Mouse (Mus musculus): ENCODE measurements around the gene 1700034J05Rik. TPM values are rescaled to one million over a fixed set of nuclear protein-coding genes. Genes with fewer than 3 reads are reported as not detected.

The 1700034J05Rik gene
- not detected for total RNA-seq (2021)
- long read RNA-seq, experiment 1 = 0 reads
- long read RNA-seq, experiment 2 = 0 reads

GRCm38 (mm10) chr6:146954258-146954657, at the start of gene 1700034J05Rik:
Gene 1700034J05Rik, minus strand, starts transcription at chr6:146954422.
- intact Hi-C loops (cut with DNase I) = no loop called here
- Histone ChIP-seq H3K4me3 (no peak within 1 kb of the TSS), H3K27ac (peak within 1 kb of the TSS; percentile 32; the same call in 1 of the 2 replicates)
- DNase-seq (ENCODE audit: extremely low spot score in 1 of 2, low spot score in 2 of 2) = no peak
- TF ChIP-seq CTCF (IDR thresholded peaks at IDR 0.05) = no peak

- no peak for DNase-seq (ENCODE audit: extremely low spot score in 1 of 2, low spot score in 2 of 2)
- intact Hi-C loops (cut with DNase I) = loop anchor here (10.0 kb wide), 1 partner anchor 955 kb away; no protein-coding TSS in a partner anchor
- peak overlapping the region; percentile 42; the same call in 1 of the 2 replicates for H3K27ac ChIP-seq
- TF ChIP-seq CTCF (IDR thresholded peaks at IDR 0.05) = no peak
- no peak overlapping the region for H3K4me3 ChIP-seq
Measured at GRCm38 (mm10) chr6:146999755-147000154, 45.5 kb upstream of the 1700034J05Rik start.

- peak in 1 of 2 experiments; percentile 33 for DNase-seq (ENCODE audit: extremely low spot score in 1 of 2, low spot score in 2 of 2)
- Histone ChIP-seq H3K27ac (peak overlapping the region; percentile 42; the same call in 1 of the 2 replicates), H3K4me3 (no peak overlapping the region)
- no peak; the same call in 1 of the 2 replicates for TF ChIP-seq CTCF (IDR thresholded peaks at IDR 0.05)
- intact Hi-C loops (cut with DNase I) = no loop called here
Measured at GRCm38 (mm10) chr6:146999302-146999701, 45.1 kb upstream of the 1700034J05Rik start.

GRCm38 (mm10) chr6:146998710-146999109, 44.5 kb upstream of the 1700034J05Rik start:
- DNase-seq (ENCODE audit: extremely low spot score in 1 of 2, low spot score in 2 of 2) = no peak

GRCm38 (mm10) chr6:146997006-146997405, 42.8 kb upstream of the 1700034J05Rik start:
- no peak overlapping the region for H3K27ac ChIP-seq
- TF ChIP-seq CTCF (IDR thresholded peaks at IDR 0.05) = no peak
- intact Hi-C loops (cut with DNase I) = no loop called here
- H3K4me3 ChIP-seq = no peak overlapping the region
- DNase-seq (ENCODE audit: extremely low spot score in 1 of 2, low spot score in 2 of 2) = no peak

More at GRCm38 (mm10) chr6:146998710-146999109, 44.5 kb upstream of the 1700034J05Rik start:
- intact Hi-C loops (cut with DNase I) = no loop called here
- Histone ChIP-seq H3K27ac (peak overlapping the region; percentile 16; the same call in 1 of the 2 replicates), H3K4me3 (no peak overlapping the region)
- TF ChIP-seq CTCF (IDR thresholded peaks at IDR 0.05) = no peak

GRCm38 (mm10) chr6:146995878-146996277, 41.7 kb upstream of the 1700034J05Rik start:
- no peak for TF ChIP-seq CTCF (IDR thresholded peaks at IDR 0.05)
- DNase-seq (ENCODE audit: extremely low spot score in 1 of 2, low spot score in 2 of 2) = no peak
- Histone ChIP-seq H3K4me3 (no peak overlapping the region), H3K27ac (no peak overlapping the region)
- intact Hi-C loops (cut with DNase I) = loop anchor here (2.0 kb wide), 2 partner anchors 161 to 171 kb away; no protein-coding TSS in a partner anchor

- no peak for DNase-seq (ENCODE audit: extremely low spot score in 1 of 2, low spot score in 2 of 2)
- no peak overlapping the region for H3K27ac ChIP-seq
- intact Hi-C loops (cut with DNase I) = loop anchor here (2.0 kb wide), 2 partner anchors 161 to 171 kb away; no protein-coding TSS in a partner anchor
- H3K4me3 ChIP-seq = no peak overlapping the region
- no peak for TF ChIP-seq CTCF (IDR thresholded peaks at IDR 0.05)
Measured at GRCm38 (mm10) chr6:146995391-146995790, 41.2 kb upstream of the 1700034J05Rik start.

GRCm38 (mm10) chr6:146994236-146994635, 40.0 kb upstream of the 1700034J05Rik start:
- intact Hi-C loops (cut with DNase I) = loop anchor here (2.0 kb wide), 2 partner anchors 159 to 169 kb away; no protein-coding TSS in a partner anchor
- Histone ChIP-seq H3K4me3 (no peak overlapping the region), H3K27ac (no peak overlapping the region)
- DNase-seq (ENCODE audit: extremely low spot score in 1 of 2, low spot score in 2 of 2) = peak; percentile 53 to 65
- TF ChIP-seq CTCF (IDR thresholded peaks at IDR 0.05) = peak; percentile 86

- no peak for TF ChIP-seq CTCF (IDR thresholded peaks at IDR 0.05)
- intact Hi-C loops (cut with DNase I) = loop anchor here (2.0 to 10.0 kb wide), 2 partner anchors 108 to 340 kb away; partner anchors contain the start of genes Med21 and Tm7sf3
- no peak for DNase-seq (ENCODE audit: extremely low spot score in 1 of 2, low spot score in 2 of 2)
- H3K27ac ChIP-seq = peak overlapping the region; percentile 57; the same call in 1 of the 2 replicates
- H3K4me3 ChIP-seq = no peak overlapping the region
Measured at GRCm38 (mm10) chr6:146984569-146984968, 30.3 kb upstream of the 1700034J05Rik start.

GRCm38 (mm10) chr6:146981249-146981835, 27.1 kb upstream of the 1700034J05Rik start:
- no peak for DNase-seq (ENCODE audit: extremely low spot score in 1 of 2, low spot score in 2 of 2)
- Histone ChIP-seq H3K27ac (no peak overlapping the region), H3K4me3 (no peak overlapping the region)
- TF ChIP-seq CTCF (IDR thresholded peaks at IDR 0.05) = no peak
- intact Hi-C loops (cut with DNase I) = loop anchor here (10.0 kb wide), 1 partner anchor 337 kb away; the partner anchor contains the start of genes Med21 and Tm7sf3

- DNase-seq (ENCODE audit: extremely low spot score in 1 of 2, low spot score in 2 of 2) = no peak
- no peak for TF ChIP-seq CTCF (IDR thresholded peaks at IDR 0.05)
- Histone ChIP-seq H3K4me3 (no peak overlapping the region), H3K27ac (no peak overlapping the region)
- intact Hi-C loops (cut with DNase I) = loop anchor here (10.0 kb wide), 1 partner anchor 335 kb away; the partner anchor contains the start of genes Med21 and Tm7sf3
Measured at GRCm38 (mm10) chr6:146979953-146980352, 25.7 kb upstream of the 1700034J05Rik start.

- Histone ChIP-seq H3K4me3 (no peak overlapping the region), H3K27ac (no peak overlapping the region)
- intact Hi-C loops (cut with DNase I) = no loop called here
- TF ChIP-seq CTCF (IDR thresholded peaks at IDR 0.05) = no peak
- DNase-seq (ENCODE audit: extremely low spot score in 1 of 2, low spot score in 2 of 2) = no peak
Measured at GRCm38 (mm10) chr6:146979115-146979744, 25.0 kb upstream of the 1700034J05Rik start.
